Mouse (Mus musculus): Measurements from ENCODE around the gene Gm13697. TPM values are rescaled to one million over a fixed set of nuclear protein-coding genes. Genes with fewer than 3 reads are reported as not detected.
"Not testable (repeated sequence)": the region's sequence is repeated elsewhere in the genome, so short reads cannot be mapped to it uniquely, and the experiment has no call there.

The Gm13697 gene
- not detected in 2 replicates for polyA plus RNA-seq (2015; fragmentation: Nextera tagmentation; extraction: Ambion mirVana)

GRCm38 (mm10) chr2:83984443-83984842 lies at the start of gene Gm13697:
Gene Gm13697 (plus strand): TSS chr2:83984743.
- not testable (repeated sequence) for H3K36me3 ChIP-seq (replicated peaks); H3K4me2 ChIP-seq; H3K4me3 ChIP-seq; ATAC-seq (replicated peaks); H3K27me3 ChIP-seq (replicated peaks); H3K4me1 ChIP-seq; H3K9ac ChIP-seq; H3K27ac ChIP-seq; H3K9me3 ChIP-seq
- WGBS = no CpG with 5 or more reads among the region's 6 CpGs

DNA sequence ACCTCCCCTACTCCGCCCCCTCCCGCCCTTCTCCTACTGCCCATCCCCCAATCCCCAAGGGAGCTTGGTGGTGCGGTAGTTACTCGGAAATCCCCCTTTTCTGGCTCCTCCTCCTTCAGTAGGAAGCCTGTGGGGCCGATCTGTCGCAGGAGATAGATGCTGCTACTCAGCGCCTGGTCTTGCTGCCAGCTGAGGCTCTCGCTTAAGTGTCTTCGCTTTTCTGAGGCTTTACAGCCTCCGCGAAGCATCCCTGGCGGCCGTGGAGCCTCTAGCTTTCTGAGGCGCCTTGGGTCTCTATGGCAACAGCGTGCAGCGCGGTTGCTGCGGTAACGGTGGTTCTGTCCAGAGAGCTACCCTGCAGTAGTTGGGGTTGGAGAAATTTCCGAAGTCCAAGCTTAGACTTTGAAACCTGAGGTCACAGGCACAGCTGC lies 43.6 kb upstream of the Gm13697 start, which contains the start of gene Zswim2:
Zswim2 (minus strand) TSS at position 298 of the 431 bp plus-strand sequence.
- ATAC-seq (replicated peaks) = peak; percentile 100
- no peaks in the 10 kb centered on the region for H3K27me3 ChIP-seq (replicated peaks)
- H3K9ac ChIP-seq = peak within 1 kb of the TSS; percentile 33
- H3K4me2 ChIP-seq = peak within 1 kb of the TSS; percentile 78
- 0% methylated on average over 20 of the region's 20 CpGs for WGBS
- H3K27ac ChIP-seq = peak within 1 kb of the TSS; percentile 79
- H3K36me3 ChIP-seq (replicated peaks) = no peaks in the 10 kb centered on the region
- no peaks in the 10 kb centered on the region for H3K9me3 ChIP-seq
- peaks cover 9% of the 10 kb centered on the region for H3K4me1 ChIP-seq
- peak within 1 kb of the TSS; percentile 43 for H3K4me3 ChIP-seq

DNA sequence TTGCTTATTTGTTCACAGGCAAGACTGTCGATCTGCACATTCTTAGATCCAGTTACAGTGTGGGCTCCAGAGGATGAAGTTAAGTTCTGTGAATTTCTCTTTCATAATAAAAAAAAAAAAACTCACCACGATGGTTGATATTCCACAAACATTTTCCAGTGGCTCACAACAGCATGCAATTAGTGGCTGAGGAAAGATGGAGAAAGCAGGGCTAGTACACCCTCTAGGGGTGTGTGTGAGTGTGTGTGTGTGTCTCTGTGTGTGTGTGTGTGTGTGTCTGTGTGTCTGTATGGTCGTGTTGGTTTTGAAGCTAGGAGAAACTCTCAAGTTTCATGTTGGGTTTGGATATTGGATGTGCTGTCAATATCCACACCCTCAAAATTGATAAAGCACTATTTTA lies 43.2 kb upstream of the Gm13697 start:
- Histone ChIP-seq H3K4me3 (peak overlapping the region; percentile 43), H3K9ac (no peak overlapping the region), H3K27ac (peak overlapping the region; percentile 79), H3K4me2 (peak overlapping the region; percentile 78), H3K27me3 (replicated peaks) (no peaks in the 10 kb centered on the region), H3K36me3 (replicated peaks) (no peaks in the 10 kb centered on the region), H3K4me1 (peaks cover 9% of the 10 kb centered on the region), H3K9me3 (no peaks in the 10 kb centered on the region)
- ATAC-seq (replicated peaks) = peak; percentile 69
- WGBS = 26% methylated on average over 3 of the region's 3 CpGs

DNA sequence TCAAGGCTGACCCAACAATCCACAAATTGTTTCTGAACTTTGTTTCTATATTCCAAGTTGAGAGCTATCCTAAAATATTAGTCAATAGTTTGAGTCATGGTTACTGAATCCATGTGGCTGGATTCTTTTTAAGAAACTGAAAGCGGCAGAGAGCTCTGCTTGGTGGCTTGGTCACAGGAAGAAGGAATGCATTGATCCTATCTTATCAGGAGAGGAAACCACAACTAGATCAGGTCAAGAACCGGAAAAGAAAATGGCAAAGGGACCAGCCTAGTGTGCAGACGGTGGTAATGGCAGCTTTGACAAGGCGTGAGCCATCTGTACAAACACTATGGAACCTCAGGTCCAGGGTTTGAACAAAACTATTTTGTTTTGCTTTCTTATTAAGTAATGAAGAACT lies 42.8 kb upstream of the Gm13697 start:
- Histone ChIP-seq H3K4me2 (no peak overlapping the region), H3K27me3 (replicated peaks) (no peaks in the 10 kb centered on the region), H3K9me3 (no peaks in the 10 kb centered on the region), H3K4me3 (no peak overlapping the region), H3K4me1 (peaks cover 9% of the 10 kb centered on the region), H3K27ac (no peak overlapping the region), H3K36me3 (replicated peaks) (no peaks in the 10 kb centered on the region), H3K9ac (no peak overlapping the region)
- WGBS = 80% methylated on average over 4 of the region's 4 CpGs
- no peak for ATAC-seq (replicated peaks)

DNA sequence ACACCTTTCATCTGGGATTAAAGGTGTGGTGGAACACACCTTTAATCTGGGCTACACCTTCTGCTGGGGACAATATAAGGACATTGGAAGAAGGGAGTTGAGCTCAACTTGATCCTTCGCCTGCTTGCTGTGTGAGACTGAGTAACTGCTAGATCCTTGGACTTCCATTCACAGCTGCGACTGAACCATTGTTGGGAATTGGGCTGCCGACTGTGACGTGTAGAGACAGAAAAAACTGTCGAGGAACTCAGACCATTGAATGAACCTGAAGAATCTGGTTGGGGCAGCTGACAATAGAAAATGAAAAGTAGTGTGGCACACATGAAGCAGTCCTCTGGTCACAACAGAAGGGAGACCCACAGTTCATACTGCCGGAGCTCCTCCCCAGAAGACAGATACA lies 29.1 kb upstream of the Gm13697 start, which contains the start of gene Gm13698:
Gm13698 (plus strand) TSS at position 301 of the 400 bp plus-strand sequence.
- H3K4me1 ChIP-seq; H3K4me2 ChIP-seq; H3K9ac ChIP-seq; H3K9me3 ChIP-seq; H3K27me3 ChIP-seq (replicated peaks); H3K36me3 ChIP-seq (replicated peaks); H3K4me3 ChIP-seq; ATAC-seq (replicated peaks); H3K27ac ChIP-seq: not testable (repeated sequence)
- no CpG with 5 or more reads among the region's 6 CpGs for WGBS

GRCm38 (mm10) chr2:83961203-83961602 lies 23.3 kb upstream of the Gm13697 start, which contains the start of gene Gm13693:
Gene Gm13693 (plus strand): TSS chr2:83961503.
- WGBS = no CpG with 5 or more reads among the region's 6 CpGs

GRCm38 (mm10) chr2:83967013-83967412 lies 17.5 kb upstream of the Gm13697 start, which contains the start of gene Gm13695:
Gene Gm13695 (plus strand): TSS chr2:83967313.
- H3K27me3 ChIP-seq (replicated peaks); H3K9me3 ChIP-seq; H3K4me1 ChIP-seq; H3K27ac ChIP-seq; H3K4me3 ChIP-seq; H3K9ac ChIP-seq; ATAC-seq (replicated peaks); H3K4me2 ChIP-seq; H3K36me3 ChIP-seq (replicated peaks): not testable (repeated sequence)
- no CpG with 5 or more reads among the region's 6 CpGs for WGBS

More at GRCm38 (mm10) chr2:83961203-83961602, 23.3 kb upstream of the Gm13697 start, which contains the start of gene Gm13693:
- not testable (repeated sequence) for H3K9ac ChIP-seq; H3K36me3 ChIP-seq (replicated peaks); ATAC-seq (replicated peaks); H3K9me3 ChIP-seq; H3K4me2 ChIP-seq; H3K27me3 ChIP-seq (replicated peaks); H3K27ac ChIP-seq; H3K4me1 ChIP-seq; H3K4me3 ChIP-seq

GRCm38 (mm10) chr2:83972823-83973222 lies 11.7 kb upstream of the Gm13697 start, which contains the start of gene Gm13696:
Gene Gm13696 (plus strand): TSS chr2:83973123.
- not testable (repeated sequence) for H3K4me3 ChIP-seq; H3K27ac ChIP-seq; H3K4me2 ChIP-seq; H3K9ac ChIP-seq; H3K27me3 ChIP-seq (replicated peaks); H3K9me3 ChIP-seq; ATAC-seq (replicated peaks); H3K36me3 ChIP-seq (replicated peaks); H3K4me1 ChIP-seq
- no CpG with 5 or more reads among the region's 6 CpGs for WGBS

GRCm38 (mm10) chr2:83978633-83979032 lies 5.9 kb upstream of the Gm13697 start, which contains the start of gene Gm13694:
Gene Gm13694 (plus strand): TSS chr2:83978933.
- not testable (repeated sequence) for H3K36me3 ChIP-seq (replicated peaks); H3K4me1 ChIP-seq; H3K27ac ChIP-seq; H3K27me3 ChIP-seq (replicated peaks); H3K4me3 ChIP-seq; ATAC-seq (replicated peaks); H3K9ac ChIP-seq; H3K9me3 ChIP-seq; H3K4me2 ChIP-seq
- WGBS = no CpG with 5 or more reads among the region's 6 CpGs

DNA sequence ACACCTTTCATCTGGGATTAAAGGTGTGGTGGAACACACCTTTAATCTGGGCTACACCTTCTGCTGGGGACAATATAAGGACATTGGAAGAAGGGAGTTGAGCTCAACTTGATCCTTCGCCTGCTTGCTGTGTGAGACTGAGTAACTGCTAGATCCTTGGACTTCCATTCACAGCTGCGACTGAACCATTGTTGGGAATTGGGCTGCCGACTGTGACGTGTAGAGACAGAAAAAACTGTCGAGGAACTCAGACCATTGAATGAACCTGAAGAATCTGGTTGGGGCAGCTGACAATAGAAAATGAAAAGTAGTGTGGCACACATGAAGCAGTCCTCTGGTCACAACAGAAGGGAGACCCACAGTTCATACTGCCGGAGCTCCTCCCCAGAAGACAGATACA lies 5.7 kb downstream of the Gm13697 start, which contains the start of gene Gm13691:
Gm13691 (plus strand) TSS at position 301 of the 400 bp plus-strand sequence.
- not testable (repeated sequence) for H3K27me3 ChIP-seq (replicated peaks); H3K27ac ChIP-seq; H3K36me3 ChIP-seq (replicated peaks); H3K4me2 ChIP-seq; H3K4me3 ChIP-seq; H3K4me1 ChIP-seq; H3K9ac ChIP-seq; H3K9me3 ChIP-seq; ATAC-seq (replicated peaks)
- no CpG with 5 or more reads among the region's 6 CpGs for WGBS

DNA sequence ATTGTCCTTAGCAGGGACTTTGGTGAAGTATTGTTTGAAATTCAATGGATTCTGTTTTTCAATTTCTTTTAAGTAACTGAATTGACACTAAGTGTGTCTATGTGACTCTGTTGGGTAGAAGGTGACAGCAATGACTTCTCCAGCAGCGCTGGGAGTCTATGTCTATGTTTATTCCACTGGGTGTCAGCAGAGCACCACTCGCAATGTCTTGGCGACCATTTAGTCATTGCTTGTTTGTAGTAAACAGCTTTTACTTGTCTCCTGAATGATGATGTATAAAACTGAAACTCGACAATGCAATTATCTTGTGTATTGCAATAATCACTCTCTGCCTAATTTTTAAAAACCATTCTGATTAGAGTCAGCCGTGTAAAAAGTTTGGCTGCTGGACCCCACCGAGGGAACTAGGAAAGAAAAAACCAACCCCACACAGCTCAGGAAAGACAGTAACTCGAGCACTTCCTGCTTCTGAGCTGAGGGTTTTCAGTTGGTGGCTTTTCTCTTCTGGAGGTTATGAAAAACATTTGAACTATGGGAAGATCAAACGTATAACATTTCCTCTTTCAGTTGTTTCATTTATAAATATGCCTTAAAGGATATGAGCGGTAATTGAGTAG lies 9.2 kb downstream of the Gm13697 start:
- H3K4me3 ChIP-seq; H3K27me3 ChIP-seq (replicated peaks); H3K36me3 ChIP-seq (replicated peaks); H3K4me2 ChIP-seq; H3K4me1 ChIP-seq; H3K27ac ChIP-seq; H3K9ac ChIP-seq; ATAC-seq (replicated peaks); H3K9me3 ChIP-seq: not testable (repeated sequence)
- WGBS = 74% methylated on average over 8 of the region's 9 CpGs

- H3K9me3 ChIP-seq; ATAC-seq (replicated peaks): not testable (repeated sequence)
Measured at GRCm38 (mm10) chr2:83994526-83994925, 10.0 kb downstream of the Gm13697 start.

GRCm38 (mm10) chr2:84008913-84009312 lies 24.4 kb downstream of the Gm13697 start:
- Histone ChIP-seq H3K9me3 (no peaks in the 10 kb centered on the region), H3K4me1 (no peaks in the 10 kb centered on the region), H3K4me2 (no peak overlapping the region), H3K27ac (no peak overlapping the region), H3K27me3 (replicated peaks) (no peaks in the 10 kb centered on the region), H3K36me3 (replicated peaks) (no peaks in the 10 kb centered on the region), H3K9ac (no peak overlapping the region), H3K4me3 (no peak overlapping the region)
- no peak for ATAC-seq (replicated peaks)
- WGBS = 87% methylated on average over 1 of the region's 1 CpGs

More at GRCm38 (mm10) chr2:83994526-83994925, 10.0 kb downstream of the Gm13697 start:
- H3K4me1 ChIP-seq; H3K36me3 ChIP-seq (replicated peaks); H3K27ac ChIP-seq; H3K4me3 ChIP-seq; H3K9ac ChIP-seq; H3K4me2 ChIP-seq; H3K27me3 ChIP-seq (replicated peaks): not testable (repeated sequence)
- WGBS = 94% methylated on average over 2 of the region's 3 CpGs

Measured in midbrain, embryonic 15.5 days (tissue).